Mouse (Mus musculus): ENCODE measurements around the gene Urod. TPM values are rescaled to one million over a fixed set of nuclear protein-coding genes. Genes with fewer than 3 reads are reported as not detected.
A peak's percentile ranks its signal among the peaks of the same experiment; 100 is the strongest.

Gene Urod
- 50.7 TPM for polyA plus RNA-seq (2012; fragmentation: generic; extraction: Trizol)
- long read RNA-seq, experiment 1, transcript Urod-201 (10 exons, 1,489 nt) = major isoform, 51 of 69 reads
- long read RNA-seq, experiment 1, partial matches to known transcripts = 12 of 69 reads
- long read RNA-seq, experiment 1, other reads (novel, unspliced or antisense) = 5 of 69 reads
- long read RNA-seq, experiment 2, transcript Urod-201 (10 exons, 1,489 nt) = major isoform, 38 of 42 reads
- long read RNA-seq, experiment 2, partial matches to known transcripts = 0 of 42 reads
- long read RNA-seq, experiment 2, other reads (novel, unspliced or antisense) = 4 of 42 reads

- no peaks in the 10 kb centered on the region for H3K79me3 ChIP-seq (ENCODE audit: low read depth)
- H3K79me2 ChIP-seq (ENCODE audit: control insufficient read depth, insufficient read depth) = no peaks in the 10 kb centered on the region
- H3ac ChIP-seq (ENCODE audit: control insufficient read depth, insufficient read length, low read depth) = peak within 1 kb of the TSS; percentile 79
- H3K27me3 ChIP-seq (ENCODE audit: control insufficient read depth, insufficient read depth, insufficient read length) = no peaks in the 10 kb centered on the region
- no peaks in the 10 kb centered on the region for H3K36me3 ChIP-seq (ENCODE audit: control insufficient read depth, insufficient read depth)
- H3K4me3 ChIP-seq (ENCODE audit: insufficient read depth, poor library complexity, severe bottlenecking) = peak within 1 kb of the TSS; percentile 79
- TF ChIP-seq FOSL1 (IDR thresholded peaks at IDR 0.05; ENCODE audit: insufficient read depth, low read length, poor library complexity, severe bottlenecking) (no peak), MAX (IDR thresholded peaks at IDR 0.05) (peak; percentile 91), CEBPB (IDR thresholded peaks at IDR 0.05; ENCODE audit: low read depth) (no peak), USF1 (IDR thresholded peaks at IDR 0.05; ENCODE audit: low read depth) (peak; percentile 97), CTCF (IDR thresholded peaks at IDR 0.05; ENCODE audit: control insufficient read depth, insufficient read depth, insufficient read length) (no peak), MYOG (IDR thresholded peaks at IDR 0.05; ENCODE audit: control insufficient read depth, extremely low read depth, insufficient read length) (no peak), MYOD1 (IDR thresholded peaks at IDR 0.05; ENCODE audit: control insufficient read depth, insufficient read length, low read depth) (peak; percentile 83)
Measured at GRCm38 (mm10) chr4:116993672-116994621, at the start of gene Urod. TSS of gene Urod (minus strand) at chr4:116994413.

DNA sequence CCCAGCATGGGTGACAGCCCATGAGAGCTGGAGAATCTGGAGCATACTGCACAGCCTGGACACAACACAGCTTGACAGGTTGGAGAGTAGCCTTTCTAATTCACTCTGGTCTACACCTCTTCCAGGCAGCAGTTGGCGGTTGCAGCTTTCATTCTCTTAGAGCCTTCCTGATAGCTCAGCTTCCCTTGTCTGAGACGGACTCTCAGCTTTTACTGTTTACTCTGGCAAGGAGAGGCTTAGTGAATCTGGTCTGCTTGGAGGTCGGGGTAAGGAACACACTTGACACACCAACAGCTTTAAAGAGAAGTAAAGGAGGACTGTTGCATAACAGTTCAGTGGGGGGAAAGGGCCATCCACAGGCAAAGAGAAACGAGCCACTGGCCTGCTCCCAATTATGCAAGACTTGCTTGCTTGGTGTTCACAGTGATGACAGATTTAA, 47.1 kb upstream of the Urod start:
- H3K27me3 ChIP-seq (ENCODE audit: control insufficient read depth, insufficient read depth, insufficient read length) = no peaks in the 10 kb centered on the region
- TF ChIP-seq CEBPB (IDR thresholded peaks at IDR 0.05; ENCODE audit: low read depth) (no peak), MAX (IDR thresholded peaks at IDR 0.05) (no peak), FOSL1 (IDR thresholded peaks at IDR 0.05; ENCODE audit: insufficient read depth, low read length, poor library complexity, severe bottlenecking) (no peak), MYOG (IDR thresholded peaks at IDR 0.05; ENCODE audit: control insufficient read depth, extremely low read depth, insufficient read length) (no peak), USF1 (IDR thresholded peaks at IDR 0.05; ENCODE audit: low read depth) (no peak), CTCF (IDR thresholded peaks at IDR 0.05; ENCODE audit: control insufficient read depth, insufficient read depth, insufficient read length) (no peak), MYOD1 (IDR thresholded peaks at IDR 0.05; ENCODE audit: control insufficient read depth, insufficient read length, low read depth) (no peak)
- H3K36me3 ChIP-seq (ENCODE audit: control insufficient read depth, insufficient read depth) = peaks cover 25% of the 10 kb centered on the region
- H3ac ChIP-seq (ENCODE audit: control insufficient read depth, insufficient read length, low read depth) = no peak overlapping the region
- no peak overlapping the region for H3K4me3 ChIP-seq (ENCODE audit: insufficient read depth, poor library complexity, severe bottlenecking)
- peaks cover 11% of the 10 kb centered on the region for H3K79me3 ChIP-seq (ENCODE audit: low read depth)
- peaks cover 29% of the 10 kb centered on the region for H3K79me2 ChIP-seq (ENCODE audit: control insufficient read depth, insufficient read depth)

DNA sequence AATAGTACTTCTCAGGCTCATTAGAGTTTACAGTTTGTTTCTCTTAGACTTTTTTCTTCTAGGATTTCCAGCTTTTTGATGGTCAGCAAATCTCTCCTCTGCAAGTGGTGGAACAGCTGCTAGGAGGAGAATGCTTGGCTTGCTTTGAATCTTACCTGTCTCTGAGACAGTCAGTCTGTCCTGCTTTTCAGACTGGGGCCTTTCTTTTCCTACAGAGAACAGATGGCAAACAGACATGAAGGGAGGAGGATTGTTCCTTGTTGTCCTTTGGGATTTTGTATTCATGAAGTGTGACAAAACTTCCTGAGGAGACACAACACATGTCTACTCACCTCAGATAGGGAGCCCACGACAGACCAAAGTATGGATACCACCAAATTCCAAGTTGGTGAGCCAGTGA, 46.6 kb upstream of the Urod start:
- Histone ChIP-seq H3K79me3 (ENCODE audit: low read depth) (peaks cover 11% of the 10 kb centered on the region), H3K79me2 (ENCODE audit: control insufficient read depth, insufficient read depth) (peaks cover 34% of the 10 kb centered on the region), H3K36me3 (ENCODE audit: control insufficient read depth, insufficient read depth) (peaks cover 25% of the 10 kb centered on the region), H3ac (ENCODE audit: control insufficient read depth, insufficient read length, low read depth) (no peak overlapping the region), H3K4me3 (ENCODE audit: insufficient read depth, poor library complexity, severe bottlenecking) (no peak overlapping the region), H3K27me3 (ENCODE audit: control insufficient read depth, insufficient read depth, insufficient read length) (no peaks in the 10 kb centered on the region)
- TF ChIP-seq CEBPB (IDR thresholded peaks at IDR 0.05; ENCODE audit: low read depth) = no peak
- no peak for TF ChIP-seq CTCF (IDR thresholded peaks at IDR 0.05; ENCODE audit: control insufficient read depth, insufficient read depth, insufficient read length)
- TF ChIP-seq USF1 (IDR thresholded peaks at IDR 0.05; ENCODE audit: low read depth) = no peak
- no peak for TF ChIP-seq MYOD1 (IDR thresholded peaks at IDR 0.05; ENCODE audit: control insufficient read depth, insufficient read length, low read depth)
- TF ChIP-seq MYOG (IDR thresholded peaks at IDR 0.05; ENCODE audit: control insufficient read depth, extremely low read depth, insufficient read length) = no peak
- TF ChIP-seq MAX (IDR thresholded peaks at IDR 0.05) = no peak
- TF ChIP-seq FOSL1 (IDR thresholded peaks at IDR 0.05; ENCODE audit: insufficient read depth, low read length, poor library complexity, severe bottlenecking) = no peak

GRCm38 (mm10) chr4:117039925-117040687, 45.9 kb upstream of the Urod start:
- H3ac ChIP-seq (ENCODE audit: control insufficient read depth, insufficient read length, low read depth) = no peak overlapping the region
- TF ChIP-seq CTCF (IDR thresholded peaks at IDR 0.05; ENCODE audit: control insufficient read depth, insufficient read depth, insufficient read length) = no peak
- TF ChIP-seq FOSL1 (IDR thresholded peaks at IDR 0.05; ENCODE audit: insufficient read depth, low read length, poor library complexity, severe bottlenecking) = no peak
- TF ChIP-seq MYOD1 (IDR thresholded peaks at IDR 0.05; ENCODE audit: control insufficient read depth, insufficient read length, low read depth) = no peak
- TF ChIP-seq MYOG (IDR thresholded peaks at IDR 0.05; ENCODE audit: control insufficient read depth, extremely low read depth, insufficient read length) = no peak
- no peak for TF ChIP-seq CEBPB (IDR thresholded peaks at IDR 0.05; ENCODE audit: low read depth)
- TF ChIP-seq MAX (IDR thresholded peaks at IDR 0.05) = no peak
- TF ChIP-seq USF1 (IDR thresholded peaks at IDR 0.05; ENCODE audit: low read depth) = no peak
- H3K27me3 ChIP-seq (ENCODE audit: control insufficient read depth, insufficient read depth, insufficient read length) = no peaks in the 10 kb centered on the region
- peaks cover 31% of the 10 kb centered on the region for H3K36me3 ChIP-seq (ENCODE audit: control insufficient read depth, insufficient read depth)
- H3K4me3 ChIP-seq (ENCODE audit: insufficient read depth, poor library complexity, severe bottlenecking) = no peak overlapping the region
- H3K79me2 ChIP-seq (ENCODE audit: control insufficient read depth, insufficient read depth) = peaks cover 39% of the 10 kb centered on the region
- H3K79me3 ChIP-seq (ENCODE audit: low read depth) = peaks cover 11% of the 10 kb centered on the region

DNA sequence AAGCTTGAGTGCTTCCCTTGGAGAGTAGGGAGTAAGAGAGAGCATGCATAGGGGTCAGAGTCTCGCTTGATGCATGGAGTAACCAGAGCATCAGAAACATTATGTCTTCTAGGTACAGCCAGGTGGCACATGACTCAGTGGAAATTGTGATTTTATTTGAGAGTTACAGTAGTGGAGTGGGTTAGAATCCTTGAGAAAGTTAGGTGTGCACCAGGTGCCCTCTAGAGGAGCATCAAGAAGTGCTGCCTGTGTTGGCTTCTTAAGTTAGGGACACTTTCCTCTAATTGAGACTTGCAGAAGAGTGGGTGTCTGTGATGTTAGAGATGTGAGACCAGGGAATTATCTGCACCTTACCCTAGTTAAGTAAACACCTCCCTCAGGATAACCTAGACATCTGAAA, 36.9 kb upstream of the Urod start:
- Histone ChIP-seq H3K36me3 (ENCODE audit: control insufficient read depth, insufficient read depth) (peaks cover 61% of the 10 kb centered on the region), H3K79me2 (ENCODE audit: control insufficient read depth, insufficient read depth) (peaks cover 31% of the 10 kb centered on the region)
- TF ChIP-seq CTCF (IDR thresholded peaks at IDR 0.05; ENCODE audit: control insufficient read depth, insufficient read depth, insufficient read length) (no peak), USF1 (IDR thresholded peaks at IDR 0.05; ENCODE audit: low read depth) (no peak), MAX (IDR thresholded peaks at IDR 0.05) (no peak), MYOD1 (IDR thresholded peaks at IDR 0.05; ENCODE audit: control insufficient read depth, insufficient read length, low read depth) (no peak), CEBPB (IDR thresholded peaks at IDR 0.05; ENCODE audit: low read depth) (no peak), MYOG (IDR thresholded peaks at IDR 0.05; ENCODE audit: control insufficient read depth, extremely low read depth, insufficient read length) (no peak), FOSL1 (IDR thresholded peaks at IDR 0.05; ENCODE audit: insufficient read depth, low read length, poor library complexity, severe bottlenecking) (no peak)

More for the DNA sequence above, 36.9 kb upstream of the Urod start:
- H3K79me3 ChIP-seq (ENCODE audit: low read depth) = peaks cover 3% of the 10 kb centered on the region
- H3ac ChIP-seq (ENCODE audit: control insufficient read depth, insufficient read length, low read depth) = no peak overlapping the region
- H3K27me3 ChIP-seq (ENCODE audit: control insufficient read depth, insufficient read depth, insufficient read length) = no peaks in the 10 kb centered on the region
- no peak overlapping the region for H3K4me3 ChIP-seq (ENCODE audit: insufficient read depth, poor library complexity, severe bottlenecking)
